Mouse (Mus musculus): ENCODE measurements around the gene Pet117.

DNA sequence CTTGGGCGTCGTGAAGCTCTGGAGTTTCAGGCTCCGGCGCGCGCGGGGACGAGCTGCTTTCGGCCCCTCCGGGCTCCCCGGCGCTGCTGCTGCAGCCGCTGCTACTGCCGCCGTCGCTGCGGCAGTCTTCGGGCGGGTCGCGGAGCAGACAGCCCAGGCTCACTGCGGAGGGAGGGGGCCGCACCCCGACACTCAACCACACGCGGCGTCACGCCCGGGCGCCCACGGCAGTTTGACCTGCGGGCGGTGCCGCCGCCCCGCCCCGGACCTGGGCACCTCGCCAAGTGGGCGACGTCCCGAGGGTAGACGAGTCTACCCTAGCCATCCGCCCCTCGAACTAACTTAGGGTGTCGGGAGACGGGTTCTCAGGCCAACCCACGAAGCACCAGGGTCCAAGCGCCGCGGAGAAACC, 37.8 kb upstream of the Pet117 start:
- TF ChIP-seq CTCF (IDR thresholded peaks at IDR 0.05; ENCODE audit: low read depth, low read length) = no peak
- no peak for TF ChIP-seq EP300 (IDR thresholded peaks at IDR 0.05; ENCODE audit: insufficient read depth, low read depth, low read length)
